11 mouse cellular contexts compared by ENCODE assay signal in genomic region chr11:80176911-80177895, GRCm38 (mm10). TPM values are rescaled to one million over a fixed set of nuclear protein-coding genes. Genes with fewer than 3 reads are reported as not detected.
A peak's percentile ranks its signal among the peaks of the same experiment; 100 is the strongest.
DNase-seq lines count a peak whose midpoint lies in the region; ATAC-seq and TF ChIP-seq lines count a peak whose summit lies in the region.
"Had no signal": no experiment of that assay in that cellular context is flagged by ENCODE, and none has a peak within 500 bp of the region (broad histone marks: within the 10 kb centered on the region; RNA-seq: fewer than 3 reads in every experiment).

No protein-coding gene starts in this region.

- H3K9me3 ChIP-seq in E14TG2a.4 (ENCODE audit: low read length) = peaks cover 2% of the 10 kb centered on the region; the same call in 1 of the 2 replicates
- no peaks in the 10 kb centered on the region for H3K9me3 ChIP-seq in neural tube, embryonic 15.5 days (replicated peaks)

- H3K4me3 ChIP-seq in layer of hippocampus, adult 2 months = no peak overlapping the region
- H3K4me3 ChIP-seq in E14TG2a.4 (replicated peaks; ENCODE audit: low read length) = peak overlapping the region; percentile 76
- H3K4me3 ChIP-seq in neural tube, embryonic 15.5 days (replicated peaks) = no peak overlapping the region

- 77% methylated on average over 11 of the region's 11 CpGs for WGBS in neural tube, embryonic 15.5 days

- H3K4me1 ChIP-seq in E14TG2a.4 (replicated peaks; ENCODE audit: low read depth, low read length) = peaks cover 89% of the 10 kb centered on the region
- no peaks in the 10 kb centered on the region for H3K4me1 ChIP-seq in neural tube, embryonic 15.5 days

- peak overlapping the region; percentile 58; the same call in 1 of the 2 replicates for H3K27ac ChIP-seq in layer of hippocampus, adult 2 months
- no peak overlapping the region for H3K27ac ChIP-seq in neural tube, embryonic 15.5 days (replicated peaks)

- intact Hi-C loops in gastrocnemius, postnatal 36 days (cut with DNase I) = no loop called here

- no peaks in the 10 kb centered on the region for H3K27me3 ChIP-seq in E14TG2a.4 (ENCODE audit: insufficient read depth, low read length)
- H3K27me3 ChIP-seq in neural tube, embryonic 15.5 days (replicated peaks) = no peaks in the 10 kb centered on the region

- no peak for DNase-seq in layer of hippocampus, adult 2 months (ENCODE audit: low spot score in 2 of 2)
- no peak for DNase-seq in layer of hippocampus, adult 18-20 months (ENCODE audit: low spot score in 2 of 2)
- DNase-seq in ZHBTc4 (ENCODE audit: low read depth, low spot score) = peak; percentile 65
- peak; percentile 32 for DNase-seq in induced T-regulatory cell, adult 2 months (ENCODE audit: low read depth)
- no peak for DNase-seq in gastrocnemius, postnatal 36 days
- DNase-seq: gastrocnemius, postnatal 25 days; layer of hippocampus, postnatal 36 days; lung, postnatal 36 days had no signal

- H3K9ac ChIP-seq in neural tube, embryonic 15.5 days (replicated peaks) = no peak overlapping the region

- H3K4me2 ChIP-seq in neural tube, embryonic 15.5 days = no peak overlapping the region

- ATAC-seq in neural tube, embryonic 15.5 days (ENCODE audit: low FRiP score) = no peak
- ATAC-seq: activated CD4-positive, CD25-positive, alpha-beta regulatory T cell, adult 4 months had no signal

- H3K36me3 ChIP-seq in E14TG2a.4 (ENCODE audit: insufficient read depth, low read length) = peaks cover 11% of the 10 kb centered on the region
- no peaks in the 10 kb centered on the region for H3K36me3 ChIP-seq in neural tube, embryonic 15.5 days

- TF ChIP-seq CTCF in layer of hippocampus, adult 2 months (conservative IDR thresholded peaks at IDR 0.05) = no peak
- TF ChIP-seq CTCF in E14TG2a.4 (conservative IDR thresholded peaks at IDR 0.05; ENCODE audit: low read length) = no peak

RNA-seq across cellular contexts. Expression of gene Rnf135, which starts 6.4 kb away (rescaled TPM):
- total RNA-seq in layer of hippocampus, adult 2 months (2021) = 1 to 10 TPM; 4.1 to 4.9 TPM
- total RNA-seq in layer of hippocampus, adult 18-20 months (2021) = 1 to 10 TPM; 3.9 to 4.7 TPM
- polyA plus RNA-seq in neural tube, embryonic 15.5 days (2015; fragmentation: Nextera tagmentation; extraction: Ambion mirVana) = 2.9 and 6.2 TPM in 2 replicates
- 1 to 10 TPM; 1.8 to 2.4 TPM for total RNA-seq in gastrocnemius, postnatal 36 days (2021)

RNA-seq across cellular contexts. Expression of gene Adap2, which starts 23.3 kb away (rescaled TPM):
- total RNA-seq in layer of hippocampus, adult 2 months (2021) = 1 to 10 TPM; 6.1 to 8.2 TPM
- 1 to 10 TPM; 6.5 to 8.4 TPM for total RNA-seq in layer of hippocampus, adult 18-20 months (2021)
- polyA plus RNA-seq in neural tube, embryonic 15.5 days (2015; fragmentation: Nextera tagmentation; extraction: Ambion mirVana) = 3.4 and 4.1 TPM in 2 replicates
- 1 to 10 TPM; 3.4 to 5.9 TPM for total RNA-seq in gastrocnemius, postnatal 36 days (2021)

RNA-seq across cellular contexts. Expression of gene Rhot1, which starts 31.6 kb away (rescaled TPM):
- total RNA-seq in layer of hippocampus, adult 2 months (2021) = 10 to 100 TPM; 67.8 to 68.2 TPM
- 10 to 100 TPM; 62.8 to 65.6 TPM for total RNA-seq in layer of hippocampus, adult 18-20 months (2021)
- 70.2 and 72.9 TPM in 2 replicates for polyA plus RNA-seq in neural tube, embryonic 15.5 days (2015; fragmentation: Nextera tagmentation; extraction: Ambion mirVana)
- 10 to 100 TPM; 35.7 to 37.2 TPM for total RNA-seq in gastrocnemius, postnatal 36 days (2021)

RNA-seq across cellular contexts. Expression of gene Tefm, which starts 35.2 kb away (rescaled TPM):
- total RNA-seq in layer of hippocampus, adult 2 months (2021) = 10 to 100 TPM in 1 of 2 experiments, 1 to 10 TPM in 1; 8.8 to 10.9 TPM
- total RNA-seq in layer of hippocampus, adult 18-20 months (2021) = 1 to 10 TPM; 8.4 to 9.6 TPM
- polyA plus RNA-seq in neural tube, embryonic 15.5 days (2015; fragmentation: Nextera tagmentation; extraction: Ambion mirVana) = 21.9 and 26.3 TPM in 2 replicates
- total RNA-seq in gastrocnemius, postnatal 36 days (2021) = 10 to 100 TPM; 16.5 to 20.6 TPM

Comparison
In these comparisons a context has a peak if more than half of its experiments do, and no peak if none do; other contexts are left out.
1. DNase-seq: peak in ZHBTc4 (single experiment) and induced T-regulatory cell, adult 2 months (single experiment); none in layer of hippocampus, adult 2 months (0 of 2), layer of hippocampus, adult 18-20 months (0 of 2) and gastrocnemius, postnatal 36 days (0 of 2).